Mouse (Mus musculus) intestine, postnatal 0 days (tissue): ENCODE data around the gene Dedd. TPM values are rescaled to one million over a fixed set of nuclear protein-coding genes. Genes with fewer than 3 reads are reported as not detected.

Experiments
- ATAC-seq: fragments of 200-750 bp; cut with Nextera tagmentation; 2 replicates; pipeline ENCODE4 v1.8.0; 2017; ENCODE audit warnings: mild to moderate bottlenecking, moderate TSS enrichment, moderate library complexity
- H3K27ac ChIP-seq: fragments of 300-500 bp; sonication (generic); 2 replicates; pipeline ENCODE4 v1.5.1; 2014; ENCODE audit warnings: mild to moderate bottlenecking, low read depth, low read length, moderate library complexity
- H3K27me3 ChIP-seq: fragments of 300-500 bp; sonication (generic); replicated peaks from 2 replicates; pipeline ENCODE4 v1.6.1; 2014; ENCODE audit warnings: low read length, mixed read lengths; ENCODE audit not compliant: control insufficient read depth, insufficient read depth
- H3K36me3 ChIP-seq: fragments of 300-500 bp; sonication (generic); 2 replicates; pipeline ENCODE4 v1.6.1; 2014; ENCODE audit warnings: mild to moderate bottlenecking, moderate library complexity; ENCODE audit not compliant: control insufficient read depth, insufficient read depth
- H3K4me1 ChIP-seq: fragments of 300-500 bp; sonication (generic); replicated peaks from 2 replicates; pipeline ENCODE4 v1.6.1; 2014; ENCODE audit warnings: antibody characterized with exemption, low read length, mixed read lengths; ENCODE audit not compliant: control insufficient read depth, insufficient read depth
- H3K4me2 ChIP-seq: fragments of 300-500 bp; sonication (generic); replicated peaks from 2 replicates; pipeline ENCODE4 v1.6.1; 2014; ENCODE audit warnings: low read depth, mild to moderate bottlenecking, moderate library complexity
- H3K4me3 ChIP-seq: fragments of 300-500 bp; sonication (generic); 2 replicates; pipeline ENCODE4 v1.5.1; 2014; ENCODE audit warnings: low read depth, low read length
- H3K9ac ChIP-seq: fragments of 300-500 bp; sonication (generic); 2 replicates; pipeline ENCODE4 v1.6.1; 2014; ENCODE audit warnings: mild to moderate bottlenecking, low read depth, low read length
- H3K9me3 ChIP-seq: fragments of 300-500 bp; sonication (generic); 2 replicates; pipeline ENCODE4 v1.6.1; 2016; ENCODE audit warnings: mixed run types; ENCODE audit not compliant: control insufficient read depth
- CTCF ChIP-seq: sonication (generic); IDR thresholded peaks from 2 replicates; pipeline ENCODE4 v1.5.1; 2016; ENCODE audit warnings: low read depth, mild to moderate bottlenecking, control low read depth, antibody characterized with exemption, moderate library complexity
- WGBS: fragments of 180-500 bp; shearing (Covaris S2); extraction: QIAGEN DNeasy Blood & Tissue Kit; methylation state at CpG from one replicate; pipeline ENCODE4 v1.1.7; 2014; 5-methylcytosine and 5-hydroxymethylcytosine counted together
- polyA plus RNA-seq: library from polyadenylated mRNA; unstranded; fragments of >200 nt; fragmentation: Nextera tagmentation; extraction: Ambion mirVana; gene quantifications from 2 replicates; pipeline ENCODE4 v1.2.1, GENCODE M21; 2015

Dedd gene
- polyA plus RNA-seq, 1 experiment from 2014 or later = 28.1 TPM

DNA sequence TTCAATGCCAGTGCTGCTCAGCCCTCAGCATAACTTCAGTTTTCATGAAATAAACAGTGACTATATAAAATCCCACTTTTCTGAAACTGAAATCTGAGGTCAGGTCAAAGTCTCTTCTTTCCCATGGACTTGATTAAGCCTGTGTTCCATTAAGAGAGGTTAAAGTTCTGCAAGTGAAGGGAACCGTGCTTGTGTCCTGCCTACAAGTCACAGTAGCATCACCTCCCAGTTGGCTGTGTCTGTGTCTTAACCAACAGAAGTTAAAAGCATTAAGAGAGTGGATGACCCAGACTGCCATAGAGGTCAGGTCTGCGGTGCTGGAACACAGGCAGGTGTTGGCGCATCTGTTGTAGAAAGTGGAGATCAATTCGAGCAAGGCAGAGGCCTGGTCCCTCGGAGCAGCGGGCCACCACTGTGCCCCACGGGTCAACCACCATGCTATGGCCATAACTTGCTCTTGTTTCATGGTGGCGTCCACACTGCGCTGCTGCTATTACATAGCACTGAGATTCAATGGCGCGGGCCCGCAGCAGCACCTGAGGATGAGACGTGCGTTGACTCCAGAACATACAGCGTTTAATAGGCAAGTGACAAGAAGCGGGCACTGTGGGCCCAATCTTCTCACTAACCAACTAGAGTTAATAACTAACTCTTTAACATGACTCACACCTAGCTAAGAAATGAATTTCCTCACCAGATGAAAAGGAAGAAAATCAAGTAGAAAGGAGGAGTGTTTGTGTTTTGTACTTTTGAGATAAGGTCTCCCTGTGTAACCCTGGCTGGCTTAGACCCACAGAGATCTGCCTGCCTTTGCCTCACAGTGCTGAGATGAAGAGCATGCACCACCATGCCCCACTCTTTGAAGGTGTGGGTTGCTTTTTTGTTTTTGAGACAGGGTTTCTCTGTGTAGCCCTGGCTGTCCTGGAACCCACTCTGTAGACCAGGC, 13.6 kb downstream of the Dedd start:
- H3K9ac ChIP-seq = no peak overlapping the region
- H3K4me3 ChIP-seq = no peak overlapping the region
- H3K4me1 ChIP-seq = no peaks in the 10 kb centered on the region; the same call in 1 of the 2 replicates
- no peak for TF ChIP-seq CTCF
- H3K9me3 ChIP-seq = no peaks in the 10 kb centered on the region
- H3K27ac ChIP-seq = peak overlapping the region; percentile 37; the same call in 1 of the 2 replicates
- H3K27me3 ChIP-seq = no peaks in the 10 kb centered on the region
- H3K4me2 ChIP-seq = 0 out of 2 replicates have a peak overlapping the region, but pooled peaks have one; percentile 14
- ATAC-seq = peak; percentile 18; the same call in 1 of the 2 replicates
- WGBS = 76% methylated on average over 16 of the region's 16 CpGs
- H3K36me3 ChIP-seq = peaks cover 50% of the 10 kb centered on the region

DNA sequence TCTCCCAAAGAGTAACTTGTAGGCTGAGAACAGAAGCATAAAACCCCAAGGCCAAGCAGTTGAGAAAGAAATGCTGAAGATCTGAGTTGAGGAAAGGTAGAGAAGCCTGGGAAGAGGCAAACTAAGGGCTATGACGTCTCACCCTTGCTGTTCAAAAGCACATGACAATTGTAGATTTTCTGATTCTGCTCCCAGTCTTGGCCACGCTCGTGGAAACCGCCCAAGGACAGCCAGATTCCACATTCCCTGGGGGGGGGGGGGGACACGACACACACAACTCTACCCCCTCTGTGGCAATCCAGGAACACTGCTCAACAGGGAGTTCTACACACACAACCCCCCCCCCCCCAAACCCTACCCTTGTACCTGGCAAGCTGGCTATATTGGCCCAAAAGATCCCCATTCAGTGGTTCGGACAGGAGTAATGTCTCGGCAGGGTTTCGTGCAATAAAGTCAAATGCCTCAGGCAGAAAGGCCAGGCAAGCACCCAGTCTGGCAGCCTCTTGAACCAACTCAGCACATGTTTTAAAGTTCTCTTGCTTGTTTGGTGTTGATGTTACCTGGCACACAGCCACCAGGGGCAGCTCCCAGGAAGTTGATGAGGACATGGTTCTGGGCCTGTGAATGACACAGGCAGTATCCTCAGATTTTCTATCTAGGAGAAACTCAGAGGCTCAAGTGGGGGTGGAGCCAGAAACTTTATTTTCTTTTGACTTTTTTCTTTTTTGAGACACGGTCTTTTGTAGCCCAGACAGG, 15.2 kb downstream of the Dedd start:
- peak overlapping the region; percentile 98 for H3K4me3 ChIP-seq
- peak; percentile 56 for TF ChIP-seq CTCF
- WGBS = 66% methylated on average over 9 of the region's 9 CpGs
- H3K4me2 ChIP-seq = peak overlapping the region; percentile 90
- H3K27ac ChIP-seq = 0 out of 2 replicates have a peak overlapping the region, but pooled peaks have one; percentile 3
- H3K4me1 ChIP-seq = no peaks in the 10 kb centered on the region; the same call in 1 of the 2 replicates
- H3K9ac ChIP-seq = no peak overlapping the region
- no peaks in the 10 kb centered on the region for H3K27me3 ChIP-seq
- H3K36me3 ChIP-seq = peaks cover 34% of the 10 kb centered on the region
- no peaks in the 10 kb centered on the region for H3K9me3 ChIP-seq
- ATAC-seq = peak; percentile 44

DNA sequence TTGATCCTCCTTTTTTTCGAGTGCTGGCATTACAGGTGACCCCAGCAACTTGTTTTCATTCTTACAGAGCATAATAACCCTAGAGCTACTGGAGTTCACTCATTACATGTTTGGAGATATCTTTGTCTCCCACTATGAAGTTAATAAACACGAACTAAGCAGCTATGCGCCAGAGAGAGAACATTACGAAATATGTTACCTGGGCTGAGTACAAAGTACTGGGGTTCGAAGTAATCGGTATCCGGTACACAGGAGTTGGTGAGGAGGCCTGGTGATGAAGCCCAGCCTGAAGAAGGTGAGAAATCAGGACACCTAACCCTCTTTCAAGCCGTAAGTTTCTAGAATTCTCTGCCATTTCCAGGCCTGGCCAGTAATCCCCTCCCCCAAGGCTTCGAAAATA, 15.8 kb downstream of the Dedd start:
- Histone ChIP-seq H3K27ac (peak overlapping the region; percentile 69; the same call in 1 of the 2 replicates), H3K4me3 (peak overlapping the region; percentile 98), H3K9ac (peak overlapping the region; percentile 79), H3K9me3 (no peaks in the 10 kb centered on the region), H3K36me3 (peaks cover 29% of the 10 kb centered on the region), H3K4me1 (no peaks in the 10 kb centered on the region; the same call in 1 of the 2 replicates), H3K4me2 (peak overlapping the region; percentile 90), H3K27me3 (no peaks in the 10 kb centered on the region)
- ATAC-seq = peak; percentile 42
- WGBS = 64% methylated on average over 9 of the region's 9 CpGs
- TF ChIP-seq CTCF = no peak

DNA sequence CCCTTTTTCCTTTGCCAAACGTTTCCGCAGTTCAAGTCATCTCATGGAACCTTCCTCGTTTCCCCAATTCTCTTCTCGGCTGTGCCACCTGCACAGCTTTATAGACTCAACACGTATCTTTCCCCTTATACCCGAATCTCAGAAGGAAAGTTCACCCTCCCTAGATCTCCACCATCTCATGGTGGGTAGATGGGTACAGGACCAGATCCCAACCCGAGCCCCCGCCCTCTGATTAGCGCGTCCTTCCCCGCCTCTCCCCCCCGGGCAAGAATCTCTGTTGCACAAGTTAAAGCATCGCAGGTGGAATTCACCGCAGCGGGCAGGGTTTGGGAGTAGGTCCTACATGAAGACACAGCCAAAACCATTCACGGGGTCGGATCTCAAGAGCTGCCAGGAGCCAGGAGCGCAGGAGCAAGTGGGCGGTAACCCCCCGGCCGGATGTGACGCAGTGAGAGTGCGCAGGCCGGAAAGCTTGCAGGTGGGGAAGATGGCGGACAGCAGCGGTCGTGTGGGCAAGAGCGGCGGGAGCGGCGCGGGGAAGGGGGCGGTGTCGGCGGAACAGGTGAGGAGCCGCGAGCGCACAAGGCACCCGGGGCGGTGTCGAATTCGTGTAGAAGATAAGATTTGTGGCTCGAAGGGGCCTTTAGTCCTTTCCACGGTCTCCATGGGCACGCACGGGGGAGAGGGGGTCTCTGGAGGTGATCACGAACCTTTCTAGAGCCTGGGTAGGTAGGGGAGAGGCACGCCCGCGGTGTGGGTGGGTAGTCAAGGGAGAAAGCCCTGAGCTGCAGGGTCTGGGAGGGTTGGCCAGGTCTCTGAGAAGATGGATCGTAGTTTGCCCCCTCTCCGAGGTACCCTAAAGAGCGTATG, 16.5 kb downstream of the Dedd start, which contains the start of the genes Nit1 and Pfdn2:
Gene Nit1, minus strand, starts transcription at position 422 of the 870 bp plus-strand sequence.
Gene Pfdn2, plus strand, starts transcription at position 446 of the 870 bp plus-strand sequence.
- Histone ChIP-seq H3K4me2 (peak within 1 kb of the TSS; percentile 90), H3K4me3 (peak within 1 kb of the TSS; percentile 98), H3K27me3 (no peaks in the 10 kb centered on the region), H3K4me1 (no peaks in the 10 kb centered on the region; the same call in 1 of the 2 replicates), H3K36me3 (peaks cover 22% of the 10 kb centered on the region), H3K9me3 (no peaks in the 10 kb centered on the region), H3K27ac (peak within 1 kb of the TSS; percentile 69), H3K9ac (peak within 1 kb of the TSS; percentile 79)
- peak; percentile 83 for ATAC-seq
- under 1% methylated on average over 52 of the region's 53 CpGs for WGBS
- 0 out of 2 replicates have a peak, but pooled peaks have one; percentile 4 for TF ChIP-seq CTCF

DNA sequence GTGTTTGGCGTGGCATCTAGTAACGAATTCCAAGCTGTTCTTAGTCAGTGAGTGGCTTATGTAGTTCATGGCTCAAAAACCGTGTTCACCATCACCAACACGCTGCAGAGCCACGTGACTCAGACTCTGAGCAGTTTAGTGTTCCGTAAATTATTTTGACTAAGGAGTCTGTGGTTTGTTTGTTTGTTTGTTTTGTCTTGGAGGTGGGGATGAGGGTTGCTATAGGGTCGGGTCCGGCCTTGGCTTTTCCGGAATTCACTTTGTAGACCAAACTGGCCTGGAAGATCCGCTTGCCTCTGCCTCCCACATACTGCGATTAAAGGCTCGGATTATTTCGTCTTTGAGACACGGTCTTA, 17.1 kb downstream of the Dedd start:
- peak overlapping the region; percentile 79 for H3K9ac ChIP-seq
- WGBS = under 1% methylated on average over 14 of the region's 14 CpGs
- peak overlapping the region; percentile 98 for H3K4me3 ChIP-seq
- H3K27ac ChIP-seq = peak overlapping the region; percentile 69; the same call in 1 of the 2 replicates
- H3K4me1 ChIP-seq = no peaks in the 10 kb centered on the region; the same call in 1 of the 2 replicates
- H3K27me3 ChIP-seq = no peaks in the 10 kb centered on the region
- ATAC-seq = no peak
- no peak for TF ChIP-seq CTCF
- no peaks in the 10 kb centered on the region for H3K9me3 ChIP-seq
- H3K4me2 ChIP-seq = peak overlapping the region; percentile 90
- peaks cover 16% of the 10 kb centered on the region for H3K36me3 ChIP-seq
